Mouse (Mus musculus): Measurements from ENCODE around the gene Kctd15.

DNA sequence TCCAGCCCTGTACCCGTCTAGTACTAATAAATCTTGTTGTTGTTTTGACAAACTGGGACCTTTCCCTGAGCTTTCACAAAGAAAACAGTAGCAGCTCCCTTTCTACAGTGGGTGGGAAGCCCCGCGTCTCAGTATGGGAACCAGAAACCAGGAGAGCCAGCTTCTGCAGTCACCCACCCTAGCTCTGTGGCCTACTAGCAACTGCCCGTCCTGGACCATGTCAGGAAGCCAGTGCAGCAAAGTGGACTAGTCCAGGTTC, 61.3 kb downstream of the Kctd15 start:
- TF ChIP-seq CTCF (IDR thresholded peaks at IDR 0.05; ENCODE audit: low read depth, low read length), result no peak
- no peak for TF ChIP-seq EP300 (IDR thresholded peaks at IDR 0.05; ENCODE audit: insufficient read depth, low read depth, low read length)
- no peak for TF ChIP-seq POLR2A (IDR thresholded peaks at IDR 0.05; ENCODE audit: insufficient read depth, low read length)

All from ES-Bruce4 (cell line).